Mouse (Mus musculus): ENCODE data around the gene Igsf9. TPM values are rescaled to one million over a fixed set of nuclear protein-coding genes. Genes with fewer than 3 reads are reported as not detected.
A peak's percentile ranks its signal among the peaks of the same experiment; 100 is the strongest.

Igsf9 gene
- polyA plus RNA-seq, 1 experiment: 0.77 TPM

GRCm38 (mm10) chr1:172502145-172503110 lies 20.8 kb downstream of the Igsf9 start:
- peak overlapping the region; percentile 100 for H3K4me2 ChIP-seq (ENCODE audit: low read depth)
- TF ChIP-seq MYOG (IDR thresholded peaks at IDR 0.05; ENCODE audit: control insufficient read depth in 1 of 3, insufficient read depth in 1 of 3, insufficient read length in 2 of 3, low read depth in 2 of 3) (peak; percentile 38 to 97 (median 87)), TCF12 (IDR thresholded peaks at IDR 0.05; ENCODE audit: insufficient read depth, poor library complexity, severe bottlenecking) (peak; percentile 35), REST (IDR thresholded peaks at IDR 0.05; ENCODE audit: insufficient read depth, insufficient read length) (no peak), TCF3 (IDR thresholded peaks at IDR 0.05; ENCODE audit: insufficient read length, low read depth) (peak; percentile 83), USF1 (IDR thresholded peaks at IDR 0.05; ENCODE audit: low read depth) (no peak), E2F4 (IDR thresholded peaks at IDR 0.05; ENCODE audit: insufficient read depth) (no peak), POLR2A (IDR thresholded peaks at IDR 0.05; ENCODE audit: insufficient read length, low read depth) (peak; percentile 85), POLR2AphosphoS2 (IDR thresholded peaks at IDR 0.05; ENCODE audit: insufficient read length, low read depth) (peak; percentile 76), CEBPB (IDR thresholded peaks at IDR 0.05; ENCODE audit: insufficient read depth, poor library complexity, severe bottlenecking) (peak; percentile 59), SRF (IDR thresholded peaks at IDR 0.05; ENCODE audit: control insufficient read depth, insufficient read length, low read depth) (no peak), MYOD1 (IDR thresholded peaks at IDR 0.05; ENCODE audit: control insufficient read depth in 1 of 3, insufficient read length in 2 of 3, low read depth in 2 of 3) (peak in 2 of 3 experiments; percentile 85 to 92), MAX (IDR thresholded peaks at IDR 0.05; ENCODE audit: low read depth) (no peak)
- H3K36me3 ChIP-seq (ENCODE audit: control insufficient read depth, insufficient read depth): peaks cover 16% of the 10 kb centered on the region
- H3K79me2 ChIP-seq (ENCODE audit: control insufficient read depth, insufficient read depth): peaks cover 37% of the 10 kb centered on the region
- H3ac ChIP-seq (ENCODE audit: control insufficient read depth, insufficient read length): peak overlapping the region; percentile 38
- peak overlapping the region; percentile 99 for H3K4me3 ChIP-seq
- H3K27me3 ChIP-seq (ENCODE audit: control insufficient read depth, insufficient read depth, insufficient read length): no peaks in the 10 kb centered on the region

- peak in 1 of 3 experiments; percentile 81 for TF ChIP-seq MYOG (IDR thresholded peaks at IDR 0.05; ENCODE audit: control insufficient read depth in 1 of 3, insufficient read depth in 1 of 3, insufficient read length in 2 of 3, low read depth in 2 of 3)
- TF ChIP-seq TCF3 (IDR thresholded peaks at IDR 0.05; ENCODE audit: insufficient read length, low read depth): no peak
- peak in 2 of 3 experiments; percentile 44 to 61 for TF ChIP-seq MYOD1 (IDR thresholded peaks at IDR 0.05; ENCODE audit: control insufficient read depth in 1 of 3, insufficient read length in 2 of 3, low read depth in 2 of 3)
- peak; percentile 37 for TF ChIP-seq POLR2A (IDR thresholded peaks at IDR 0.05; ENCODE audit: insufficient read length, low read depth)
- peak; percentile 31 for TF ChIP-seq POLR2AphosphoS2 (IDR thresholded peaks at IDR 0.05; ENCODE audit: insufficient read length, low read depth)
- TF ChIP-seq REST (IDR thresholded peaks at IDR 0.05; ENCODE audit: insufficient read depth, insufficient read length): no peak
- no peaks in the 10 kb centered on the region for H3K27me3 ChIP-seq (ENCODE audit: control insufficient read depth, insufficient read depth, insufficient read length)
These were observed 21.8 kb downstream of the Igsf9 start for GRCm38 (mm10) chr1:172503111-172503997.

GRCm38 (mm10) chr1:172504756-172505155 lies 23.2 kb downstream of the Igsf9 start:
- Histone ChIP-seq H3K79me2 (ENCODE audit: control insufficient read depth, insufficient read depth) (peaks cover 37% of the 10 kb centered on the region), H3ac (ENCODE audit: control insufficient read depth, insufficient read length) (no peak overlapping the region), H3K4me2 (ENCODE audit: low read depth) (peak overlapping the region; percentile 55), H3K27me3 (ENCODE audit: control insufficient read depth, insufficient read depth, insufficient read length) (no peaks in the 10 kb centered on the region), H3K4me3 (no peak overlapping the region), H3K36me3 (ENCODE audit: control insufficient read depth, insufficient read depth) (peaks cover 30% of the 10 kb centered on the region)
- TF ChIP-seq POLR2A (IDR thresholded peaks at IDR 0.05; ENCODE audit: insufficient read length, low read depth) (no peak), MAX (IDR thresholded peaks at IDR 0.05; ENCODE audit: low read depth) (no peak), POLR2AphosphoS2 (IDR thresholded peaks at IDR 0.05; ENCODE audit: insufficient read length, low read depth) (no peak), SRF (IDR thresholded peaks at IDR 0.05; ENCODE audit: control insufficient read depth, insufficient read length, low read depth) (no peak), TCF3 (IDR thresholded peaks at IDR 0.05; ENCODE audit: insufficient read length, low read depth) (no peak)

More at GRCm38 (mm10) chr1:172503111-172503997, 21.8 kb downstream of the Igsf9 start:
- Histone ChIP-seq H3K4me2 (ENCODE audit: low read depth) (peak overlapping the region; percentile 100), H3ac (ENCODE audit: control insufficient read depth, insufficient read length) (peak overlapping the region; percentile 38), H3K36me3 (ENCODE audit: control insufficient read depth, insufficient read depth) (peaks cover 25% of the 10 kb centered on the region), H3K79me2 (ENCODE audit: control insufficient read depth, insufficient read depth) (peaks cover 37% of the 10 kb centered on the region), H3K4me3 (peak overlapping the region; percentile 99)

- Histone ChIP-seq H3K79me2 (ENCODE audit: control insufficient read depth, insufficient read depth) (peaks cover 27% of the 10 kb centered on the region), H3K4me3 (no peak overlapping the region), H3ac (ENCODE audit: control insufficient read depth, insufficient read length) (no peak overlapping the region), H3K4me2 (ENCODE audit: low read depth) (no peak overlapping the region), H3K36me3 (ENCODE audit: control insufficient read depth, insufficient read depth) (peaks cover 30% of the 10 kb centered on the region), H3K27me3 (ENCODE audit: control insufficient read depth, insufficient read depth, insufficient read length) (no peaks in the 10 kb centered on the region)
- no peak for TF ChIP-seq REST (IDR thresholded peaks at IDR 0.05; ENCODE audit: insufficient read depth, insufficient read length)
- no peak for TF ChIP-seq USF1 (IDR thresholded peaks at IDR 0.05; ENCODE audit: low read depth)
- TF ChIP-seq POLR2A (IDR thresholded peaks at IDR 0.05; ENCODE audit: insufficient read length, low read depth): no peak
- TF ChIP-seq CEBPB (IDR thresholded peaks at IDR 0.05; ENCODE audit: insufficient read depth, poor library complexity, severe bottlenecking): no peak
- no peak for TF ChIP-seq MYOD1 (IDR thresholded peaks at IDR 0.05; ENCODE audit: control insufficient read depth in 1 of 3, insufficient read length in 2 of 3, low read depth in 2 of 3)
- TF ChIP-seq TCF3 (IDR thresholded peaks at IDR 0.05; ENCODE audit: insufficient read length, low read depth): no peak
- TF ChIP-seq MAX (IDR thresholded peaks at IDR 0.05; ENCODE audit: low read depth): no peak
- no peak for TF ChIP-seq SRF (IDR thresholded peaks at IDR 0.05; ENCODE audit: control insufficient read depth, insufficient read length, low read depth)
- no peak for TF ChIP-seq POLR2AphosphoS2 (IDR thresholded peaks at IDR 0.05; ENCODE audit: insufficient read length, low read depth)
- TF ChIP-seq TCF12 (IDR thresholded peaks at IDR 0.05; ENCODE audit: insufficient read depth, poor library complexity, severe bottlenecking): no peak
- TF ChIP-seq MYOG (IDR thresholded peaks at IDR 0.05; ENCODE audit: control insufficient read depth in 1 of 3, insufficient read depth in 1 of 3, insufficient read length in 2 of 3, low read depth in 2 of 3): no peak
These were observed 25.4 kb downstream of the Igsf9 start for GRCm38 (mm10) chr1:172507001-172507400.
